Mouse (Mus musculus) lung, postnatal 0 days (tissue): Measurements from ENCODE around the gene Klb.

Experiments used
- CTCF ChIP-seq: IDR thresholded peaks from 2 replicates; pipeline ENCODE4 v1.5.1; 2016; ENCODE audit warnings: antibody characterized with exemption, mild to moderate bottlenecking
- EP300 ChIP-seq: IDR thresholded peaks from 2 replicates; pipeline ENCODE4 v1.6.1; 2016; ENCODE audit warnings: antibody characterized with exemption, mild to moderate bottlenecking, control low read depth

DNA sequence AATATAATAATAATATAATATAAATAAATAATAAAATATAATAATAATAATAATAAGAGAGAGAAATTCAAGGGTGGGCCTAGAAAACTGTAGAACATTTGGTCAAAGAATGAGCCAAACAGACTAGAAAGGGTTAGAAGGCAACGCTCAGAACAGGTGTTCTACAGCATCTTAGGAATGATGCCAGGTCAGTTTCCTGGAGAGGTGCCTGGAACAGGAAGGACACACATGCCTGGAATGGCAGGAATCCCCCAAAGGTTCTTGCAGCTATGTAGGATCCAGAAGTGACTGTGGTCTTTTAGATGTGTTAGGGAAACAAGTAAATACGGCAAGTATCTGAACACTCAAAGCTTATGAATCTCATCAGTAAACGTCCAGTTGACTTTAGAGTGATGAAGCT lies 23.8 kb upstream of the Klb start:
- TF ChIP-seq EP300 (no peak), CTCF (no peak)
